Mouse (Mus musculus) ovary, postnatal 14 days (tissue): ENCODE data around the gene Xpnpep1.

Source experiments
- DNase-seq: peaks from one replicate; pipeline ENCODE4 v3.0.0; 2022; ENCODE audit warnings: low spot score

Xpnpep1 gene

GRCm38 (mm10) chr19:53066531-53066930 lies 26.5 kb upstream of the Xpnpep1 start:
- DNase-seq = no peak

- DNase-seq = no peak
Observed at GRCm38 (mm10) chr19:53064972-53065361, 25.0 kb upstream of the Xpnpep1 start.

GRCm38 (mm10) chr19:53064292-53064971 lies 24.4 kb upstream of the Xpnpep1 start:
- DNase-seq = no peak

GRCm38 (mm10) chr19:53062046-53062445 lies 22.0 kb upstream of the Xpnpep1 start:
- no peak for DNase-seq

- DNase-seq = no peak
Observed at GRCm38 (mm10) chr19:53059344-53060111, 19.5 kb upstream of the Xpnpep1 start.

- no peak for DNase-seq
Observed at GRCm38 (mm10) chr19:53058726-53059334, 18.8 kb upstream of the Xpnpep1 start.

- DNase-seq = no peak
Observed at GRCm38 (mm10) chr19:53057980-53058725, 18.1 kb upstream of the Xpnpep1 start.

- DNase-seq = no peak
Observed at GRCm38 (mm10) chr19:53053355-53053754, 13.3 kb upstream of the Xpnpep1 start.

GRCm38 (mm10) chr19:53052031-53052670 lies 12.1 kb upstream of the Xpnpep1 start:
- DNase-seq = no peak

GRCm38 (mm10) chr19:53051288-53051985 lies 11.4 kb upstream of the Xpnpep1 start:
- peak; percentile 39 for DNase-seq

GRCm38 (mm10) chr19:53050100-53050499 lies 10.1 kb upstream of the Xpnpep1 start:
- DNase-seq = no peak

GRCm38 (mm10) chr19:53047208-53047607 lies 7.2 kb upstream of the Xpnpep1 start:
- DNase-seq = no peak

- DNase-seq = no peak
Observed at GRCm38 (mm10) chr19:53043423-53044125, 3.6 kb upstream of the Xpnpep1 start.

GRCm38 (mm10) chr19:53041570-53041969 lies 1.6 kb upstream of the Xpnpep1 start:
- no peak for DNase-seq

GRCm38 (mm10) chr19:53041133-53041510 lies 1.1 kb upstream of the Xpnpep1 start:
- no peak for DNase-seq

- DNase-seq = no peak
Observed at GRCm38 (mm10) chr19:53039090-53039489, 924 bp downstream of the Xpnpep1 start.

- DNase-seq = peak; percentile 99
Observed at GRCm38 (mm10) chr19:53038435-53038938, 1.5 kb downstream of the Xpnpep1 start.

GRCm38 (mm10) chr19:53037925-53038419 lies 2.0 kb downstream of the Xpnpep1 start:
- DNase-seq = no peak

GRCm38 (mm10) chr19:53033159-53033943 lies 6.7 kb downstream of the Xpnpep1 start:
- DNase-seq = no peak
